Mouse (Mus musculus): ENCODE data around the gene Rcbtb1.

- TF ChIP-seq GATA1 (IDR thresholded peaks at IDR 0.05; ENCODE audit: borderline replicate concordance, low read length), result no peak
- no peak for TF ChIP-seq FLI1 (IDR thresholded peaks at IDR 0.05; ENCODE audit: low read length)
Observed at GRCm38 (mm10) chr14:59200711-59201603, at the start of gene Rcbtb1.

All from megakaryocyte, embryonic 14.5 days (primary cell).